Mouse (Mus musculus): ENCODE data around the gene Gm1604a. TPM values are rescaled to one million over a fixed set of nuclear protein-coding genes. Genes with fewer than 3 reads are reported as not detected.
"Not testable (repeated sequence)": the region's sequence is repeated elsewhere in the genome, so short reads cannot be mapped to it uniquely, and the experiment has no call there.

The Gm1604a gene
- polyA plus RNA-seq, 1 experiment from 2014 or later: not detected

- not testable (repeated sequence) for ATAC-seq
- WGBS: no CpG with 5 or more reads among the region's 3 CpGs
Observed at GRCm38 (mm10) chr17:7003392-7003791, 22.0 kb upstream of the Gm1604a start.

DNA sequence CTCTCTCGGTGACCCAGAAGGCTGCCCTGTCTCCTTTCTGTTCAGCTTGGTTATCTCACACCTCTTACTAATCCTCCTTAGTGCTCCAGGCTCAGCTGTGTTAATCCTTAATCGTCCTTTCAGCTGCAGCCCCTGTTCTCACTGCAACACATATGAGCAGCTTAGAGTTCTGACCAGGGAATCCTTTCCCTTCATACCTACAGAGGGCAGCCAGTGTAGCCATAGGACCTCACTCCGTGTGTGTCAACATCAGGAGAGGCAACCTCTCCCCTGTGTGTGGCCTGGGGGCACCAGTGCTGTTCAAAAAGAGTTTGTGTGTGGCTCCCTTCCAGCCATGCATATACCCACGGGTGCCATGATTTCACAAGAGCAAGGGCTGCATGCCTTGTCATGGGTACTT lies 19.7 kb upstream of the Gm1604a start:
- not testable (repeated sequence) for H3K9me3 ChIP-seq (ENCODE audit: control insufficient read depth, low read length); ATAC-seq; H3K4me2 ChIP-seq (ENCODE audit: low read depth, low read length); H3K27ac ChIP-seq (ENCODE audit: low read length); H3K27me3 ChIP-seq (replicated peaks; ENCODE audit: control insufficient read depth, insufficient read depth, low read length); H3K4me1 ChIP-seq (ENCODE audit: control insufficient read depth, insufficient read depth, low read length); H3K4me3 ChIP-seq (ENCODE audit: low read length); H3K36me3 ChIP-seq (ENCODE audit: control insufficient read depth, insufficient read depth, low read length); H3K9ac ChIP-seq (ENCODE audit: low read depth, low read length)
- 57% methylated on average over 3 of the region's 4 CpGs for WGBS

More at GRCm38 (mm10) chr17:7003392-7003791, 22.0 kb upstream of the Gm1604a start:
- not testable (repeated sequence) for H3K27ac ChIP-seq (ENCODE audit: low read length); H3K27me3 ChIP-seq (replicated peaks; ENCODE audit: control insufficient read depth, insufficient read depth, low read length); H3K9ac ChIP-seq (ENCODE audit: low read depth, low read length); H3K4me3 ChIP-seq (ENCODE audit: low read length); H3K4me1 ChIP-seq (ENCODE audit: control insufficient read depth, insufficient read depth, low read length); H3K36me3 ChIP-seq (ENCODE audit: control insufficient read depth, insufficient read depth, low read length); H3K9me3 ChIP-seq (ENCODE audit: control insufficient read depth, low read length); H3K4me2 ChIP-seq (ENCODE audit: low read depth, low read length)

GRCm38 (mm10) chr17:7008885-7009284 lies 16.5 kb upstream of the Gm1604a start:
- not testable (repeated sequence) for H3K9ac ChIP-seq (ENCODE audit: low read depth, low read length); H3K27ac ChIP-seq (ENCODE audit: low read length); ATAC-seq; H3K4me2 ChIP-seq (ENCODE audit: low read depth, low read length); H3K4me3 ChIP-seq (ENCODE audit: low read length); H3K9me3 ChIP-seq (ENCODE audit: control insufficient read depth, low read length); H3K4me1 ChIP-seq (ENCODE audit: control insufficient read depth, insufficient read depth, low read length); H3K36me3 ChIP-seq (ENCODE audit: control insufficient read depth, insufficient read depth, low read length); H3K27me3 ChIP-seq (replicated peaks; ENCODE audit: control insufficient read depth, insufficient read depth, low read length)

DNA sequence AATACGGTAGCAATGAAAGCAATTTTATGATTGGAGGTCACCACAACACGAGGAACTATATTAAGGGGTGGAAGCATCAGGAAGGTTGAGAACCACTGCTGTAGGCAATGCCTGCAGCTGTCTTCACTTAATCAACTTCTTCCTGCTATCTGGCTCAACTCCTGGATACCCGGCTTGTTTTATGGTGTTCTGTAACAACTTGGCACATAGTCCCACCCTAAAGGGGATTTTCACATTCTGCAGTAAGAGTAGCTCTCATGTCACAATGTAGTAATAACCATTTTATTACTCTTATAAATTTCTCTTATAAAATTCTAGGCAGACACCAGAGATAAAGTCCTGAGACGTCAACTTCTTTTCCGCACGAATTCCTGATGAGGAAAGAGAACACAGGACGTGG lies 15.9 kb upstream of the Gm1604a start:
- not testable (repeated sequence) for H3K4me3 ChIP-seq (ENCODE audit: low read length); H3K9ac ChIP-seq (ENCODE audit: low read depth, low read length); H3K27me3 ChIP-seq (replicated peaks; ENCODE audit: control insufficient read depth, insufficient read depth, low read length); H3K27ac ChIP-seq (ENCODE audit: low read length); H3K4me2 ChIP-seq (ENCODE audit: low read depth, low read length); H3K9me3 ChIP-seq (ENCODE audit: control insufficient read depth, low read length); H3K4me1 ChIP-seq (ENCODE audit: control insufficient read depth, insufficient read depth, low read length); H3K36me3 ChIP-seq (ENCODE audit: control insufficient read depth, insufficient read depth, low read length); ATAC-seq
- no CpG with 5 or more reads among the region's 7 CpGs for WGBS

- not testable (repeated sequence) for H3K9me3 ChIP-seq (ENCODE audit: control insufficient read depth, low read length); H3K36me3 ChIP-seq (ENCODE audit: control insufficient read depth, insufficient read depth, low read length); H3K4me3 ChIP-seq (ENCODE audit: low read length); H3K27ac ChIP-seq (ENCODE audit: low read length); H3K9ac ChIP-seq (ENCODE audit: low read depth, low read length); H3K27me3 ChIP-seq (replicated peaks; ENCODE audit: control insufficient read depth, insufficient read depth, low read length); H3K4me1 ChIP-seq (ENCODE audit: control insufficient read depth, insufficient read depth, low read length); ATAC-seq; H3K4me2 ChIP-seq (ENCODE audit: low read depth, low read length)
- WGBS: 73% methylated on average over 4 of the region's 9 CpGs
Observed at GRCm38 (mm10) chr17:7009901-7010300, 15.5 kb upstream of the Gm1604a start.

DNA sequence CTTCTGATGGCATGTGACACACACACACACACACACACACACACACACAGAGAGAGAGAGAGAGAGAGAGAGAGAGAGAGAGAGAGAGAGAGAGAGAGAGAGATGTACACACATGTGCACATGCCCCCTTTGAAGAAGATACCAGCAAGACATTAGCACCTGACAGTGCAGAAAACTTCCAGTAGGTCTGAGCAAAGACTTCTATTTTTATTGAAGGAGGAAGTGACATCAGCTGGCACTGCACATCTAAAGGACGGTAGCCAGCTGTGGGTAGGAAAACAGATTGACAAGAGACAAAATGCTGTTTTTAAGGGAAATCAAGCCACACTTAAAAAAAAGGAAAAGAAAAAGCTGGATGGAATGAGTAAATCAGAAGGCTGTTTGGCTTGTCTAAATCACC lies 11.2 kb upstream of the Gm1604a start:
- not testable (repeated sequence) for H3K9me3 ChIP-seq (ENCODE audit: control insufficient read depth, low read length); H3K4me2 ChIP-seq (ENCODE audit: low read depth, low read length); ATAC-seq; H3K9ac ChIP-seq (ENCODE audit: low read depth, low read length); H3K27ac ChIP-seq (ENCODE audit: low read length); H3K4me1 ChIP-seq (ENCODE audit: control insufficient read depth, insufficient read depth, low read length); H3K36me3 ChIP-seq (ENCODE audit: control insufficient read depth, insufficient read depth, low read length); H3K27me3 ChIP-seq (replicated peaks; ENCODE audit: control insufficient read depth, insufficient read depth, low read length); H3K4me3 ChIP-seq (ENCODE audit: low read length)
- WGBS: no CpG with 5 or more reads among the region's 1 CpGs

- H3K4me2 ChIP-seq (ENCODE audit: low read depth, low read length); H3K36me3 ChIP-seq (ENCODE audit: control insufficient read depth, insufficient read depth, low read length); H3K27me3 ChIP-seq (replicated peaks; ENCODE audit: control insufficient read depth, insufficient read depth, low read length); H3K4me1 ChIP-seq (ENCODE audit: control insufficient read depth, insufficient read depth, low read length); H3K9me3 ChIP-seq (ENCODE audit: control insufficient read depth, low read length); ATAC-seq; H3K9ac ChIP-seq (ENCODE audit: low read depth, low read length); H3K27ac ChIP-seq (ENCODE audit: low read length); H3K4me3 ChIP-seq (ENCODE audit: low read length): not testable (repeated sequence)
- WGBS: 86% methylated on average over 3 of the region's 14 CpGs
Observed at GRCm38 (mm10) chr17:7025764-7026346, 487 bp downstream of the Gm1604a start.

- not testable (repeated sequence) for H3K27ac ChIP-seq (ENCODE audit: low read length); H3K9ac ChIP-seq (ENCODE audit: low read depth, low read length); H3K4me2 ChIP-seq (ENCODE audit: low read depth, low read length); H3K36me3 ChIP-seq (ENCODE audit: control insufficient read depth, insufficient read depth, low read length); H3K4me1 ChIP-seq (ENCODE audit: control insufficient read depth, insufficient read depth, low read length); H3K27me3 ChIP-seq (replicated peaks; ENCODE audit: control insufficient read depth, insufficient read depth, low read length); H3K4me3 ChIP-seq (ENCODE audit: low read length); H3K9me3 ChIP-seq (ENCODE audit: control insufficient read depth, low read length); ATAC-seq
- WGBS: 73% methylated on average over 5 of the region's 7 CpGs
Observed at GRCm38 (mm10) chr17:7030204-7030603, 4.8 kb downstream of the Gm1604a start.

DNA sequence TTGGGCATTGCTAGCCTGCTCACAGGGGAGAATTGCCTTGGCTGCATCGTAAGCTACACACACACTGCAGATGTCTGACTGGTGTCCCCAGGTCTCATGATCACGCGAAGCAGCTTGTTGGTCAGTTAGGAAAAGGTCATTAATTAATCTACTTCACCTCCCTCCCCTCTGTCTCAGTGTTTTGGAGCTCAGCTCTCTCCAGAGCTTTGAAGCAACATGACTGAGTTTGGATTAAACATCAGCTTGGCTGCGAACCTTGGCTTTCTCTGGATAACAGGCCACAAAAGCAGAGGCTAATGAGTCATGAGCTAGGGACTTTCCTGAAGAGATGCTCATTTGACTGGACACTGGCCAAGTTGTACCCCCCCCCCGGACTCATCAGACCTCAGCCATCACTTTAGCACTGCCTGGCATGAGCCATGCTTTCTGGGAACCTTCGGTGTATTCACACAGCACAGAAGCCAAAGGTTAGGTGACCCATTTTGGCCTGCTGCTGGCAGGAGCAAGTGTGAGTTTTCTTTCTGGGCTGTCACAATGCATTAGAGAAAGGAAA lies 5.3 kb downstream of the Gm1604a start:
- 78% methylated on average over 3 of the region's 6 CpGs for WGBS
- H3K9ac ChIP-seq (ENCODE audit: low read depth, low read length); H3K9me3 ChIP-seq (ENCODE audit: control insufficient read depth, low read length); H3K27ac ChIP-seq (ENCODE audit: low read length); ATAC-seq; H3K4me3 ChIP-seq (ENCODE audit: low read length); H3K36me3 ChIP-seq (ENCODE audit: control insufficient read depth, insufficient read depth, low read length); H3K4me1 ChIP-seq (ENCODE audit: control insufficient read depth, insufficient read depth, low read length); H3K4me2 ChIP-seq (ENCODE audit: low read depth, low read length); H3K27me3 ChIP-seq (replicated peaks; ENCODE audit: control insufficient read depth, insufficient read depth, low read length): not testable (repeated sequence)
